Mouse (Mus musculus) megakaryocyte, embryonic 14.5 days (primary cell): ENCODE measurements around the gene Cenps. TPM values are rescaled to one million over a fixed set of nuclear protein-coding genes. Genes with fewer than 3 reads are reported as not detected.
"Not testable (repeated sequence)": the region's sequence is repeated elsewhere in the genome, so short reads cannot be mapped to it uniquely, and the experiment has no call there.

Experiments used
- H3K27me3 ChIP-seq: replicated peaks from 2 replicates; pipeline ENCODE3; 2012; ENCODE audit warnings: inconsistent platforms
- H3K36me3 ChIP-seq: replicated peaks from 2 replicates; pipeline ENCODE3; 2012; ENCODE audit warnings: low read length, inconsistent platforms, mixed read lengths
- H3K4me1 ChIP-seq: 2 replicates; pipeline ENCODE4 v1.6.1; 2012; ENCODE audit warnings: inconsistent platforms
- H3K4me3 ChIP-seq: replicated peaks from 2 replicates; pipeline ENCODE3; 2012; ENCODE audit warnings: moderate library complexity, mild to moderate bottlenecking, inconsistent platforms
- H3K9me3 ChIP-seq: 2 replicates; pipeline ENCODE4 v1.6.1; 2012; ENCODE audit warnings: inconsistent platforms
- FLI1 ChIP-seq: IDR thresholded peaks from 2 replicates; pipeline ENCODE4 v1.6.1; 2012; ENCODE audit warnings: low read length, inconsistent platforms, mixed read lengths
- GATA1 ChIP-seq: IDR thresholded peaks from 3 replicates; pipeline ENCODE4 v1.6.1; 2012; ENCODE audit warnings: mixed read lengths, low read length, inconsistent platforms, borderline replicate concordance
- polyA plus RNA-seq: library from polyadenylated mRNA; stranded (reverse); fragments of >175 nt; gene quantifications from 2 replicates; pipeline ENCODE4 v1.2.3, GENCODE M21; 2012; ENCODE audit warnings: low replicate concordance; ENCODE audit not compliant: insufficient read depth

The Cenps gene
- polyA plus RNA-seq, 1 experiment = 7.5 TPM

GRCm38 (mm10) chr4:149126115-149126509, 11.3 kb downstream of the Cenps start:
- Histone ChIP-seq H3K36me3 (peaks cover 51% of the 10 kb centered on the region), H3K4me1 (peaks cover 16% of the 10 kb centered on the region), H3K9me3 (no peaks in the 10 kb centered on the region), H3K4me3 (no peak overlapping the region), H3K27me3 (no peaks in the 10 kb centered on the region)
- TF ChIP-seq GATA1 = no peak
- TF ChIP-seq FLI1 = no peak

GRCm38 (mm10) chr4:149125341-149126114, 11.9 kb downstream of the Cenps start:
- TF ChIP-seq GATA1 (no peak), FLI1 (no peak)
- Histone ChIP-seq H3K4me3 (no peak overlapping the region), H3K36me3 (peaks cover 47% of the 10 kb centered on the region), H3K4me1 (peaks cover 16% of the 10 kb centered on the region), H3K27me3 (no peaks in the 10 kb centered on the region), H3K9me3 (no peaks in the 10 kb centered on the region)

GRCm38 (mm10) chr4:149123432-149123831, 14.0 kb downstream of the Cenps start:
- peaks cover 44% of the 10 kb centered on the region for H3K36me3 ChIP-seq

GRCm38 (mm10) chr4:149119978-149120562, 17.4 kb downstream of the Cenps start:
- H3K4me3 ChIP-seq, H3K4me1 ChIP-seq, H3K9me3 ChIP-seq, H3K27me3 ChIP-seq: not testable (repeated sequence)
- H3K36me3 ChIP-seq = peaks cover 53% of the 10 kb centered on the region

More at GRCm38 (mm10) chr4:149123432-149123831, 14.0 kb downstream of the Cenps start:
- TF ChIP-seq FLI1 = no peak
- no peak for TF ChIP-seq GATA1
- Histone ChIP-seq H3K4me3 (no peak overlapping the region), H3K9me3 (no peaks in the 10 kb centered on the region), H3K27me3 (no peaks in the 10 kb centered on the region), H3K4me1 (peaks cover 16% of the 10 kb centered on the region)

DNA sequence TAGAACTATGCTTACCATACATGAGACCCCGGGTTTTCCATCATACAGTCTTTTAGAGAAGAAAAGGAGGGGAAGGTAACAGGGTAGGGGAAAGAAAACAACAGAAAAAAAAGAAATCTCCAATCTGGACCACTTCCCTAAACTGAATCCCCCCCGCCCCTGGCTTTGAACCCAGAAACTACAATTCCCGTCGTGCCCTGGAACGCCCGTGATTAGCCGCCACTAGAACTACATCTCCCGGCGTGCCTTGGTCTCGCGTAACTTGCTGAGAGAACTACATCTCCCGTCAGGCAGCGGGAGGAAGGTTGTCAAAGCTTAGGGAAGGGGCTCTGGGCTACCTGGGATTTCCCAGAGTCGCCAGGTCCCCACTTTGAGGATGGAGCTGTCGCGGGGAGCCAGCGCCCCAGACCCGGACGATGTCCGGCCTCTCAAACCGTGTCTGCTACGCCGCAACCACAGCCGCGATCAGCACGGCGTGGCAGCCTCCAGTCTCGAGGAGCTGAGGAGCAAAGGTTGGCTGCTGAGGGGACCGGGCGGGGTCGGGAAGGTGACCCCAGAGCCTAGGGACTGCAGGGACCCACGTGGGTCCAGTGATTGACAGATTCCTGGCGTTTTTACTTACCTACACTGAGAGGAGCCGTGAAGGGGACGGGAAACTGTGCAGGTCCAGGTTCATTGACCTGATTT, 33.4 kb downstream of the Cenps start, which contains the start of gene Dffa:
Gene Dffa, plus strand, starts transcription at position 272 of the 687 bp plus-strand sequence.
- TF ChIP-seq GATA1 (no peak), FLI1 (no peak)
- H3K4me3 ChIP-seq = peak within 1 kb of the TSS; percentile 97
- H3K27me3 ChIP-seq = no peaks in the 10 kb centered on the region
- peaks cover 13% of the 10 kb centered on the region for H3K4me1 ChIP-seq
- H3K9me3 ChIP-seq = no peaks in the 10 kb centered on the region
- H3K36me3 ChIP-seq = peaks cover 24% of the 10 kb centered on the region

GRCm38 (mm10) chr4:149101456-149101855, 36.0 kb downstream of the Cenps start:
- H3K4me1 ChIP-seq = peaks cover 30% of the 10 kb centered on the region
- peaks cover 5% of the 10 kb centered on the region for H3K36me3 ChIP-seq
- H3K9me3 ChIP-seq = no peaks in the 10 kb centered on the region
- no peaks in the 10 kb centered on the region for H3K27me3 ChIP-seq
- H3K4me3 ChIP-seq = no peak overlapping the region
- no peak for TF ChIP-seq GATA1
- no peak for TF ChIP-seq FLI1

- H3K4me3 ChIP-seq, H3K9me3 ChIP-seq, H3K36me3 ChIP-seq, H3K27me3 ChIP-seq: not testable (repeated sequence)
- H3K4me1 ChIP-seq = peaks cover 40% of the 10 kb centered on the region
Measured at GRCm38 (mm10) chr4:149100449-149100848, 37.0 kb downstream of the Cenps start.

DNA sequence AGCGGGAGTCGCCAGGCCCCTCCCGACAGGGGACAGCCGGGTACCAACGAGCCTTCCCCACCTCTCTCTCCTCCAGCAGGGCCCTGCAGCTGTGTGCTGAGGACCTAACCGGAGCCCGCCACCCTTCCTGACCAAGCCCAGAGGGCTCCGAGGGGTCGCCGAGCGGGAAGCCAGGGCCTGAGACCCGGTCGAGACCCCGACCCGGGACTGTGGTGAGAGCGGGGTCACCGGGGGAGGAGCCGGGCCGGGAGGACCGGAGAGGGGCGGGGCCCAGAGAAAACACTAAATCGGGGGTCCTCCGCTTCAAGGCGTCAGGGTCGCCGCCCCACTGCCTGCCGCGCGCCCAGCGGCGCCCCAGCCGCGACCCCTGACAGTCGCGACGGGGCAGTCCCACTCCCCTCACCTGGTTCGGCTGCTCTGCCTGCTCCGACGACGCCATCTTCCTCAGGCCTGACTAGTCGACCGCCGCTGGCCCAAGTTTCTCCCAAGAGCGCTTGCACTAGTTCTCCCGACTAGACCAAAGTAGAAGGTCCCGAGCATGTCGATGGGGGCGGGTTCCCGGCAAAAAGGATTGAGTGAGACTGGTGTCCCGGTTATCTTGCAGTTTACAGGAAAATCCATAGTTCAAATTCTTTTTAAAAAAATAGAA, 37.9 kb downstream of the Cenps start, which contains the start of gene Pex14:
Gene Pex14, minus strand, starts transcription at position 508 of the 649 bp plus-strand sequence.
- no peaks in the 10 kb centered on the region for H3K36me3 ChIP-seq
- H3K27me3 ChIP-seq = no peaks in the 10 kb centered on the region
- TF ChIP-seq FLI1 (no peak), GATA1 (no peak)
- no peaks in the 10 kb centered on the region for H3K9me3 ChIP-seq
- peak within 1 kb of the TSS; percentile 98 for H3K4me3 ChIP-seq
- H3K4me1 ChIP-seq = peaks cover 32% of the 10 kb centered on the region

- H3K36me3 ChIP-seq = peaks cover 7% of the 10 kb centered on the region
- H3K4me1 ChIP-seq = peaks cover 29% of the 10 kb centered on the region
- TF ChIP-seq GATA1 = no peak
- TF ChIP-seq FLI1 = no peak
- H3K27me3 ChIP-seq = no peaks in the 10 kb centered on the region
- H3K4me3 ChIP-seq = peak overlapping the region; percentile 98
- H3K9me3 ChIP-seq = no peaks in the 10 kb centered on the region
Measured at GRCm38 (mm10) chr4:149098571-149098970, 38.9 kb downstream of the Cenps start.

DNA sequence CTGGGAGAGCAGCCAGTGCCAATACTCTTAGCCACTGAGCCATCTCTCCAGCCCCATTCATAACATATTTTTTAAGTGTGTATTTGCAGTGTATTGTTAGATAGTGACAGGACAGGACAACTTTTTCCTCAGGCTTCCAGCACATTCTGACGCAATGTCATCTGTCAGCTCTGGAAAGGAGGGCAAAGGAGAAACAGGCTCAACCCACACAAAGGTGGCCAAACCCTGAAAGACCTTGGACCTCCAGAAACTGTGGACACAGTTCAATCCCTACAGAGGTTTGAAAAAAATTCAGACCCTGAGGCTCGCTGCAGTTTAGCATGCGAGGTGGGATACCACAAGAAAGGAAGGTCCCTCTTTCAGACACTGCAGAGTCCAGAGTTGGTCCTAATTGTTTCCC, 39.5 kb downstream of the Cenps start:
- H3K4me1 ChIP-seq = peaks cover 29% of the 10 kb centered on the region
- H3K4me3 ChIP-seq = peak overlapping the region; percentile 98
- TF ChIP-seq GATA1 (no peak), FLI1 (no peak)
- H3K27me3 ChIP-seq = no peaks in the 10 kb centered on the region
- peaks cover 12% of the 10 kb centered on the region for H3K36me3 ChIP-seq
- no peaks in the 10 kb centered on the region for H3K9me3 ChIP-seq
